In genomic region chr14:61132556-61132955, GRCm38 (mm10) we compare ENCODE assay signal across 21 mouse cellular contexts. TPM values are rescaled to one million over a fixed set of nuclear protein-coding genes. Genes with fewer than 3 reads are reported as not detected.
DNase-seq lines count a peak whose midpoint lies in the region; ATAC-seq lines count a peak whose summit lies in the region.
"Had no signal": no experiment of that assay in that cellular context is flagged by ENCODE, and none has a peak within 500 bp of the region (broad histone marks: within the 10 kb centered on the region; RNA-seq: fewer than 3 reads in every experiment).

No protein-coding gene starts in this region.

- ATAC-seq in intestine, embryonic 14.5 days (replicated peaks; ENCODE audit: low FRiP score, low TSS enrichment, low read depth) = no peak
- ATAC-seq in intestine, embryonic 16.5 days = no peak
- ATAC-seq: activated CD4-positive, CD25-positive, alpha-beta regulatory T cell, adult 4 months; CD4-positive, CD25-positive, alpha-beta regulatory T cell, adult 4 months; Patski had no signal

- 80% methylated on average over 1 of the region's 1 CpGs for WGBS in heart, embryonic 10.5 days
- 90% methylated on average over 1 of the region's 1 CpGs for WGBS in intestine, embryonic 14.5 days
- WGBS in intestine, embryonic 16.5 days = 76% methylated on average over 1 of the region's 1 CpGs

- no peaks in the 10 kb centered on the region for H3K9me3 ChIP-seq in heart, embryonic 10.5 days
- no peaks in the 10 kb centered on the region for H3K9me3 ChIP-seq in intestine, embryonic 14.5 days (ENCODE audit: control insufficient read depth, low read length)
- H3K9me3 ChIP-seq in intestine, embryonic 16.5 days (ENCODE audit: control insufficient read depth, low read length) = no peaks in the 10 kb centered on the region
- H3K9me3 ChIP-seq: G1E had no signal

- peak; percentile 79 for DNase-seq in heart, adult 11 months
- DNase-seq in heart, adult 9 months (ENCODE audit: low spot score in 2 of 2) = no peak
- DNase-seq in heart, embryonic 10.5 days (ENCODE audit: low spot score) = peak; percentile 61
- no peak for DNase-seq in heart, postnatal 10 days
- peak; percentile 27 for DNase-seq in intestine, embryonic 14.5 days (ENCODE audit: low spot score)
- DNase-seq: adrenal gland, adult 2 months; adrenal gland, adult 8-10 months; adrenal gland, postnatal 10 days; adrenal gland, postnatal 14 days; adrenal gland, postnatal 25 days; adrenal gland, postnatal 36 days; B cell, adult 2 months; cerebellum, adult 11 months; cerebellum, adult 11-12 months; cerebellum, adult 18-20 months had no signal

- H3K36me3 ChIP-seq in heart, embryonic 10.5 days = no peaks in the 10 kb centered on the region
- H3K36me3 ChIP-seq in intestine, embryonic 14.5 days (ENCODE audit: control insufficient read depth, insufficient read depth, low read length) = no peaks in the 10 kb centered on the region
- no peaks in the 10 kb centered on the region for H3K36me3 ChIP-seq in intestine, embryonic 16.5 days (ENCODE audit: control insufficient read depth, insufficient read depth, low read length)
- H3K36me3 ChIP-seq: G1E had no signal

- H3K4me3 ChIP-seq in heart, embryonic 10.5 days = no peak overlapping the region
- no peak overlapping the region for H3K4me3 ChIP-seq in intestine, embryonic 14.5 days (ENCODE audit: low read depth, low read length)
- no peak overlapping the region for H3K4me3 ChIP-seq in intestine, embryonic 16.5 days (ENCODE audit: low read length)

- intact Hi-C loops in heart, postnatal 10 days (cut with DNase I) = no loop called here

- H3K27ac ChIP-seq in heart, embryonic 10.5 days = no peak overlapping the region
- no peak overlapping the region for H3K27ac ChIP-seq in intestine, embryonic 14.5 days (ENCODE audit: low read depth)
- no peak overlapping the region for H3K27ac ChIP-seq in intestine, embryonic 16.5 days (ENCODE audit: low read length)

- no peak overlapping the region for H3K4me2 ChIP-seq in intestine, embryonic 14.5 days (ENCODE audit: low read length)
- H3K4me2 ChIP-seq in intestine, embryonic 16.5 days (ENCODE audit: low read depth, low read length) = no peak overlapping the region

- H3K4me1 ChIP-seq in heart, embryonic 10.5 days = peaks cover 6% of the 10 kb centered on the region; the same call in 1 of the 2 replicates
- no peaks in the 10 kb centered on the region for H3K4me1 ChIP-seq in intestine, embryonic 14.5 days (replicated peaks; ENCODE audit: control insufficient read depth, insufficient read depth, low read length)
- H3K4me1 ChIP-seq in intestine, embryonic 16.5 days (ENCODE audit: control insufficient read depth, insufficient read depth, low read length) = no peaks in the 10 kb centered on the region

- H3K9ac ChIP-seq in intestine, embryonic 14.5 days (ENCODE audit: low read length) = no peak overlapping the region
- no peak overlapping the region for H3K9ac ChIP-seq in intestine, embryonic 16.5 days (ENCODE audit: low read depth, low read length)

- H3K27me3 ChIP-seq in heart, embryonic 10.5 days (ENCODE audit: insufficient read depth, poor library complexity, severe bottlenecking) = peaks cover 4% of the 10 kb centered on the region; the same call in 1 of the 2 replicates
- no peaks in the 10 kb centered on the region for H3K27me3 ChIP-seq in intestine, embryonic 14.5 days (replicated peaks; ENCODE audit: control insufficient read depth, insufficient read depth, low read length)
- no peaks in the 10 kb centered on the region for H3K27me3 ChIP-seq in intestine, embryonic 16.5 days (replicated peaks; ENCODE audit: control insufficient read depth, insufficient read depth, low read length)
- H3K27me3 ChIP-seq: CH12.LX had no signal

RNA-seq across cellular contexts. Expression of gene Sacs, which starts 5.7 kb away (rescaled TPM):
- 2.8 and 3.8 TPM in 2 replicates for polyA plus RNA-seq in heart, embryonic 10.5 days (2016; fragmentation: Nextera tagmentation; extraction: Ambion mirVana)
- 10 to 100 TPM; 31.0 to 34.8 TPM for total RNA-seq in heart, postnatal 10 days (2021)
- polyA plus RNA-seq in intestine, embryonic 14.5 days (2014; fragmentation: Nextera tagmentation; extraction: Ambion mirVana) = 3.7 and 4.5 TPM in 2 replicates
- 1.1 TPM in 2 replicates for polyA plus RNA-seq in intestine, embryonic 16.5 days (2015; fragmentation: Nextera tagmentation; extraction: Ambion mirVana)

Comparison
In these comparisons a context has a peak if more than half of its experiments do, and no peak if none do; other contexts are left out.
1. DNase-seq: peak in heart, adult 11 months (single experiment), heart, embryonic 10.5 days (single experiment) and intestine, embryonic 14.5 days (single experiment); none in heart, adult 9 months (0 of 2) and heart, postnatal 10 days (0 of 2).